Mouse (Mus musculus) thymus, postnatal 25 days (tissue): ENCODE data around the gene Gtpbp6.
"Not testable (repeated sequence)": the region's sequence is repeated elsewhere in the genome, so short reads cannot be mapped to it uniquely, and the experiment has no call there.

Experiments
- DNase-seq: peaks from one replicate; pipeline ENCODE4 v3.0.0; 2022

Gene Gtpbp6

GRCm38 (mm10) chr5:110099656-110100580 is 8.1 kb downstream of the Gtpbp6 start, which contains the start of gene Plcxd1:
TSS of gene Plcxd1 (plus strand) at chr5:110099969.
- DNase-seq = peak; percentile 14

GRCm38 (mm10) chr5:110098991-110099477 is 9.0 kb downstream of the Gtpbp6 start:
- DNase-seq = peak; percentile 45

DNA sequence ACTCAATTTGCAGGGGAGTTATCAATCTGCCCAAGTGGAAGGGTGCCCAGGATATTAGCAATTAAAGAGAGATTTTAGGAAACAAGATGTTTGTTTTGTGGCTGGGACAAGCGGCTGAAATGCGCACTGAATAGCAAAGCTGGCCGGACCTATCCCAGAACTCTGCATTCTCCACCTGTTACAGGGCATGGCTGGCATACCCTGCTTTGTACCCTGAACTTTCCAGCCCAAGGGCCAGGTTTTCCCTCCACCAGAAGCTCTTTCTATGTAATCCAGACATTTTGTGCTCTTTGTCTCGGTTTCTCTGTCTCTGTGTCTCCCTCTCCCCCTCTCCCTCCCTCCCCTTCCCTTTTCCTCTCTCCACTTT is 13.2 kb downstream of the Gtpbp6 start:
- no peak for DNase-seq

- DNase-seq = peak; percentile 90
Measured at GRCm38 (mm10) chr5:110094030-110094846, 13.8 kb downstream of the Gtpbp6 start, which contains the start of gene Gm35315. TSS of gene Gm35315 (minus strand) at chr5:110094420.

- peak; percentile 58 for DNase-seq
Measured at GRCm38 (mm10) chr5:110091546-110091945, 16.5 kb downstream of the Gtpbp6 start.

DNA sequence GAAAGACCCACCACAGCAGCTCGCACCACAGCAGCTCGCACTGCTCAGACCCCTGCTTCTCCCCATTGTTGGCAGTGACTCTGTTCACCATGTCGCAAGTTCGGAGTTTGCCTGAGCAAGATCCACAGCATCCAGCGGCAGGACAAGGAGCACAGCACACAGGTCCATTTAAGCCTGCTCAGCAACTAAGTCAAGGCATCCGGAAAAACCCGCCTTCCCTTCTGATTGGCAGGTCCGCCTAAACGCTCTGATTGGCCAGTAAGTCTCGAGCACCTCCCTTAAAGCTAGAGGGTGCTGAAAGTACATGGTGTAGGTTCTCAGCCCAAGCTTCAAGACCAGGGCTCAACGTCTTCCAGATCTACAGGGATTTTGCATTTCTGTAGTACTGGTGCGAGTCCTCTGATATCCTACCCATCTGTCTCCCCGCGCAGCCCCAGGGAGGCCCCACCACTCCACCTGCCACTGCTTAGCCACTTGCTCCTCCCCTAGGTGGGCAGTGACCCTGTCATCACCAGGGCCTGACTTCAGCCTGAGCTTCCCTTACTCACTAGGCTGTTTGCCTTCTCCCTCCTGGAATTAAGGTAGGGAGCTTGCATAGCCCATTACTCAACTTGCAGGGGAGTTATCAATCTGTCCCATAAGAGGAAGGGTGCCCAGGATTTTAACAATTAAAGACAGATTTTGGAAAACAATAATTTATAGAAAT is 21.7 kb downstream of the Gtpbp6 start:
- DNase-seq = no peak

DNA sequence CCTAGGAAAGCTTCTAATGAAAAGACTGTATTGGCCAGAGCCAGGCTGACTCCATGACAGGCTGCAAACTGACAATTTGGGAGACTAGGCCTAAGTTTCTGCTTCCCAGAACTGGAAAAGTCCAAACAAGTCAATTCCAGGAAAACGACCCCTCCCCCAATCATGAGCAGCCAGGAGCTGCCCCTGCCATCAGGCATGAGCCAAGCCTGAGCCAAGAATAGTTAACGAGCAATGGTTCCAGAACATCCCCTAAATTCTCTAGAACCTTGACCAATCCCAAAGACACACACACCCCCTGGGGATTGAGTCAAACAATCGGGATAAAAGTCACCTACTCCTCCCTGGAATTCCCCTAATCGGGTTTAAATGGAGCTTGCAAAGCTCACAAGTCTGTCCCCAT is 25.0 kb downstream of the Gtpbp6 start:
- no peak for DNase-seq

DNA sequence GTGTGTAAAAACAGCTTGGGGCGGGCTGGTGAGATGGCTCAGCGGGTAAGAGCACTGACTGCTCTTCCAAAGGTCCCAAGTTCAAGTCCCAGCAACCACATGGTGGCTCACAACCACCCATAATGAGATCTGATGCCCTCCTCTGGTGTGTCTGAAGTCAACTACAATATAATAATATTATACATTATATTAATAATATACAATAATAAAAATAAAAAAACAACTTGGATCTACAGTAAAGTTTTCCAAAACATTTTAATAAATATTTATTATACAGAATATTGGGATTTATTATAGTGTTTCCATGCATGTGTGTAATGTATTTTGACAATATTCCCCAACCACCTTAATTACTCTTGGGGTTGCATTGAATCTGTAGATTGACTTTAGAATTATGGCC is 35.6 kb downstream of the Gtpbp6 start, which contains the start of gene Gm17655:
Gm17655 (minus strand) TSS at position 101 of the 400 bp plus-strand sequence.
- not testable (repeated sequence) for DNase-seq

DNA sequence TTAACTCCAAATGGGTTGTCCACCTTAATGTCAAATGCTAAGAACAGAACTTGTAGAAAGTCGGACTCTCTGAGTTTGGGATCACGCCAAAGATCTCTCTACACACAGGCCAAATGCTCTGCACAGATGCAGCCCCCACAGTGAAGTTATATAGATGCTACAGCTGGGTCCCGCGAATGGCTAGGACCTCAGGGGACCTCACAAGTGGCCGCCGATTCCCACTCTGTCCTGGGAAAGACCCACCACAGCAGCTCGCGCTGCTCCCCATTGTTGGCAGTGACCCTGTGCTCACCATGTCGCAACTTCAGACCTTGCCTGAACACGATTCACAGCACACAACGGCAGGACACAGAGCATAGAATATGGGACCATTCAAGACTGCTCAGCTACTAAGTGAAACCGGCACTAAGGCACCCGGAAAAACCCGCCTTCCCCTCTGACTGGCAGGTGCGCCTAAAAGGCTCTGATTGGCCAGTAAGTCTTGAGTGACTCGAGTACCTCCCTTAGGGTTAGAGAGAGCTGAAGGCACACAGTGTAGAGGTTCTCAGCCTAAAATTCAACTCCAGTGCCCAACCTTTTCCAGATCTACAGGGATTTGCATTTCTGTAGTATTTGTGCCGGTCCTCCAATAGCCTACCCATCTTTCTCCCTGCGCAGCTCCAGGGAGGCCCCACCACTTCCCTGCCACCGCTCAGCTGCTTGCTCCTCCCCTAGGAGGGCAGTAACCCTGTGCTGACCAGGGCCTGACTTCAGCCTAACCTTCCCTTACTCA is 50.2 kb downstream of the Gtpbp6 start:
- peak; percentile 83 for DNase-seq
